Mouse (Mus musculus): Measurements from ENCODE around the gene Echdc3. TPM values are rescaled to one million over a fixed set of nuclear protein-coding genes. Genes with fewer than 3 reads are reported as not detected.
A peak's percentile ranks its signal among the peaks of the same experiment; 100 is the strongest.

Echdc3 gene
- total RNA-seq, 2 experiments from 2014 or later, result 0.37 to 0.70 TPM

- intact Hi-C loops (cut with DNase I), result no loop called here
- DNase-seq (ENCODE audit: low spot score in 2 of 2), result peak in 1 of 2 experiments; percentile 22
These were observed 16.9 kb upstream of the Echdc3 start for GRCm38 (mm10) chr2:6229597-6230290.

DNA sequence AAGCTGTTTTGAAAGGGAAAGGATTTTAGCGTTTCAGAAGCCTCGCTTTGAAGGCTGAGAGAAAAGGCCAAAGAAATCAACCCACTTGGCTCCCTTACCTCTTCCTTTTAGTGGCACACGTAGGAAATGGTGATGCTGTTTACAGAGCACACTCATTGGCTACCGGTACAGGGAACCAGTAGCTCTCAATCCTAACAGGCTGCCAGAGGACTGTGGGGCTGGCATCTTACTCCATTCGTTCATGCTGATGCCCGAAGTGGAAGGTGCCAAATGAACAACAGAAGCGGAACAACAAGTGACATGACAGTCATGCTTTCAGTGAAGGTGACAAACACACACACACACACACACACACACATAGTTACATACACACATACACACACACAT, 14.2 kb upstream of the Echdc3 start:
- intact Hi-C loops (cut with DNase I), result no loop called here
- no peak for DNase-seq (ENCODE audit: low spot score in 2 of 2)

GRCm38 (mm10) chr2:6226361-6227058, 13.7 kb upstream of the Echdc3 start:
- intact Hi-C loops (cut with DNase I), result no loop called here
- DNase-seq (ENCODE audit: low spot score in 2 of 2), result no peak

- intact Hi-C loops (cut with DNase I), result loop anchor here (2.0 to 5.0 kb wide), 2 partner anchors 102 to 185 kb away; partner anchors contain the start of gene Usp6nl
- peak; percentile 87 for DNase-seq (ENCODE audit: low spot score in 2 of 2)
These were observed 7.4 kb upstream of the Echdc3 start for GRCm38 (mm10) chr2:6220141-6220805.

GRCm38 (mm10) chr2:6212327-6212723, 508 bp downstream of the Echdc3 start:
- intact Hi-C loops (cut with DNase I), result no loop called here
- no peak for DNase-seq (ENCODE audit: low spot score in 2 of 2)

DNA sequence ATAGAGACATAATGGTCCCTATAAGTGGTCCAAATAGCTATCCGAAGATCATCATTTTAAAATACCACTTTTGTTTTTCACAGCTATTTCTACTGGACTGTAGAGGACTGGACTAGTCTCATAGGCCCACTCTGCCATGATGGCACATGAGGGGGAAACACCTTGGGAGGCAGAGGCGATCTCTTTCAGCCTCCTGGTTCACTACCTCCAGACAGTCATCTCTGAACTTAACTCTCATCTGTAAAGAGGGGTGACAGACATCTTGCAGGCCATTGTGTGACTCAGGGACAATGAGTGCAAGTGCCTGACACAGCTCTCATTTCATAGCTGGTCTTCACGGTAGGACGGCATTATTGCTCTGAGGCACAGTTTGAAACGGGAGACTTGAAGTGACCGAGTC, 2.0 kb downstream of the Echdc3 start:
- intact Hi-C loops (cut with DNase I), result no loop called here
- DNase-seq (ENCODE audit: low spot score in 2 of 2), result no peak

GRCm38 (mm10) chr2:6209746-6210145, 3.1 kb downstream of the Echdc3 start:
- intact Hi-C loops (cut with DNase I), result no loop called here
- DNase-seq (ENCODE audit: low spot score in 2 of 2), result no peak

- intact Hi-C loops (cut with DNase I), result no loop called here
- peak; percentile 47 to 78 for DNase-seq (ENCODE audit: low spot score in 2 of 2)
These were observed 3.7 kb downstream of the Echdc3 start for GRCm38 (mm10) chr2:6209116-6209515.

GRCm38 (mm10) chr2:6207736-6208135, 5.1 kb downstream of the Echdc3 start:
- intact Hi-C loops (cut with DNase I), result no loop called here
- DNase-seq (ENCODE audit: low spot score in 2 of 2), result no peak

DNA sequence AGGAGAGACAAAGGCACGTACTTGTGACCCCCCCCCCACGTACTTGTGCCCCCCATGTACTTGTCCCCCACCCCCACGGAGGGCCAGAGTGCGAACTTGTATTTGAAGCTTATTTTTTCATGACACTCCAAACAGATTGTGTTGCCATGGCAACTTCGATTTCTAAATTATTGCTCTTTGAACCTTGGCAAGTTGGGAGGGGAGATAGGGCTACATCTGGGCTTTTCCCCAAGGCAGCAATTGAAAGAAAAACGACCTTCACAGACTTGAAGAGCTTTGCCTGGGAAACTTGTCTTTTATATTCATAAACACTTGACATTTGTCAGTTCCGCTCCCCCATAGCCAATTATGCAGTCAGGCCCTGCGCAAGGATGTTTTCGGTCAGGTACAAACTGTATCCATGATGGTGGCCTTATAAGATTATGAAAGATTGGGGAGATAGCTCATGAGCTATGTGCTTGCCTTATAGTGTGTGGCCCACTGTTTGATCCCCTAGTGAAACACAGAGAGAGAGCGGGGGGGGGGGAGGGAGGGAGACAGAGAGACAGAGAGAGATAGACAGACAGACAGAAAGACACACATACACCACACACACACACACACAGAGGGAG, 16.4 kb downstream of the Echdc3 start:
- no peak for DNase-seq (ENCODE audit: low spot score in 2 of 2)
- intact Hi-C loops (cut with DNase I), result no loop called here

- DNase-seq (ENCODE audit: low spot score in 2 of 2), result no peak
- intact Hi-C loops (cut with DNase I), result no loop called here
These were observed 17.2 kb downstream of the Echdc3 start for GRCm38 (mm10) chr2:6195468-6196239.

GRCm38 (mm10) chr2:6194497-6194896, 18.3 kb downstream of the Echdc3 start:
- intact Hi-C loops (cut with DNase I), result no loop called here
- no peak for DNase-seq (ENCODE audit: low spot score in 2 of 2)

DNA sequence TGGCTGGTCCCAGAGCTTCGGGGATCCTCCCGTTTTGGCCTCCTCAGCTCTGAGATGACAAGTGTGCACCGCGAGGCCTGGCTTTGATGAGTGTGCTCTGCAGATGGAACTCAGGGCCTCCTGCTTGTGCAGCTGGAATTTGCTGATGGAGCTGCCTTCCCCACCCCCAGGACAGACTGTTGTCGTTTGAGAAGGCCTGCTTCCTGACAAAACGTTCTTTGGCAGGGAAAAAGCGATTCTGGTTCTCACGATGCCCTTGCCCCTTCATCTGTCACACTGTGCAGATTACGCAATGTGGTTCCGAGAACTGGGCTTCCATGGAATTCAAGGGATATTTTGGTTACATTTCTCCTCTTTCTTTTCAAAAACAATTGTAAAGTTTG, 19.3 kb downstream of the Echdc3 start:
- DNase-seq (ENCODE audit: low spot score in 2 of 2), result no peak
- intact Hi-C loops (cut with DNase I), result loop anchor here (2.0 kb wide), 1 partner anchor 211 kb away; no protein-coding TSS in a partner anchor

- DNase-seq (ENCODE audit: low spot score in 2 of 2), result peak; percentile 78 to 82
- intact Hi-C loops (cut with DNase I), result loop anchor here (2.0 kb wide), 1 partner anchor 212 kb away; no protein-coding TSS in a partner anchor
These were observed 19.8 kb downstream of the Echdc3 start for GRCm38 (mm10) chr2:6192820-6193590.

GRCm38 (mm10) chr2:6190036-6190435, 22.8 kb downstream of the Echdc3 start:
- intact Hi-C loops (cut with DNase I), result no loop called here

DNA sequence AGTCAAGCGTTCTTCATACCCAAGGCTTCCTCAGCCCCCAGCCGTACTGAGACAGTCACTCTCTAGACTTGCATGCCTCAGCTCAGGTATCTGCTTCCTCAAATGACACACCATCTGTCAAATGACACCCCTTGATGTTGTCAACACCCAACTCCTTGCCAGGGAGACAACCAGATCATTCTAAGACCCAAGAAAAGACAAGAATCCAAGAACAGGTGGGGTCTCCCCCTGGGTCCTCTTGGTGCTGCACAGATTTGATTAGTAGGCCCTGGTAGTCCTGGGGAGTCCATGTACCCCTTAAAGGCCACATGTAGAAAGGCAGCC, 23.2 kb downstream of the Echdc3 start:
- DNase-seq (ENCODE audit: low spot score in 2 of 2), result no peak
- intact Hi-C loops (cut with DNase I), result no loop called here

More at GRCm38 (mm10) chr2:6190036-6190435, 22.8 kb downstream of the Echdc3 start:
- no peak for DNase-seq (ENCODE audit: low spot score in 2 of 2)

GRCm38 (mm10) chr2:6188891-6189674, 23.8 kb downstream of the Echdc3 start:
- intact Hi-C loops (cut with DNase I), result no loop called here
- DNase-seq (ENCODE audit: low spot score in 2 of 2), result no peak

GRCm38 (mm10) chr2:6187418-6187817, 25.4 kb downstream of the Echdc3 start:
- DNase-seq (ENCODE audit: low spot score in 2 of 2), result peak; percentile 16 to 49
- intact Hi-C loops (cut with DNase I), result no loop called here
